Mouse (Mus musculus): ENCODE data around the gene Katnbl1. TPM values are rescaled to one million over a fixed set of nuclear protein-coding genes. Genes with fewer than 3 reads are reported as not detected.
A peak's percentile ranks its signal among the peaks of the same experiment; 100 is the strongest.
"Not testable (repeated sequence)": the region's sequence is repeated elsewhere in the genome, so short reads cannot be mapped to it uniquely, and the experiment has no call there.

Katnbl1 gene
- polyA plus RNA-seq, 1 experiment from 2014 or later, result 55.1 TPM

DNA sequence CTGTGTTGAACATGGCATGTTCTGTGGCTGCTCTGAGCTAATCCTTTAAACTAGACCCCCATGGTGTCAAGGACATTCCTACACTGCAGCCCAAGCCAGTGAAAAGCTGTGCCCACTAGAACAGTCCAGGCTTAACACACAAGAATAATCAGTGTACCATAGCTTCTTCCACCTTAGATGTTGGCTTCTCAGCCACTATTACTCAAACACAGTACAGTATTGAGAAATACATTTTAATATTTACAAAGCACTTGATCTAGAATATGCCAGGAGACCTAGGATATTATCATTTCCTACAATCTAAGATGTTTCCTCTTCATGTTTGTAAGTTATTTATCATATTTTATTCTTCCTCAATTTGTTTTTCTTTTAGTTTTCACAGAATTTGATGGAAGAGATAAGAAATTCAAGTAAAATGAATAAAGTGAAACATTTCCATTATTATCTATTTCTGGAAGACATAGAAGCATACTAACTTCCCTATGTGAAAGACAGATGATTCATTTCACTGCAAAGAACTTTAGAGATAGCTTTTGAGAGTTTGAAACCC is 69.6 kb downstream of the Katnbl1 start:
- no peak overlapping the region for H3K27ac ChIP-seq (ENCODE audit: low read depth, low read length)
- no peaks in the 10 kb centered on the region for H3K27me3 ChIP-seq (ENCODE audit: control insufficient read depth, insufficient read depth, low read length)
- DNase-seq (ENCODE audit: low spot score) (no peak), ATAC-seq (ENCODE audit: low FRiP score) (no peak)
- H3K9ac ChIP-seq (ENCODE audit: low read depth, low read length), result no peak overlapping the region
- H3K4me3 ChIP-seq (ENCODE audit: low read depth, low read length), result no peak overlapping the region
- H3K4me2 ChIP-seq (replicated peaks; ENCODE audit: low read depth, low read length), result no peak overlapping the region
- H3K9me3 ChIP-seq (ENCODE audit: control insufficient read depth, low read length), result no peaks in the 10 kb centered on the region
- H3K4me1 ChIP-seq (replicated peaks; ENCODE audit: control insufficient read depth, insufficient read depth, low read length), result no peaks in the 10 kb centered on the region
- H3K36me3 ChIP-seq (ENCODE audit: control insufficient read depth, insufficient read depth, low read length), result no peaks in the 10 kb centered on the region

DNA sequence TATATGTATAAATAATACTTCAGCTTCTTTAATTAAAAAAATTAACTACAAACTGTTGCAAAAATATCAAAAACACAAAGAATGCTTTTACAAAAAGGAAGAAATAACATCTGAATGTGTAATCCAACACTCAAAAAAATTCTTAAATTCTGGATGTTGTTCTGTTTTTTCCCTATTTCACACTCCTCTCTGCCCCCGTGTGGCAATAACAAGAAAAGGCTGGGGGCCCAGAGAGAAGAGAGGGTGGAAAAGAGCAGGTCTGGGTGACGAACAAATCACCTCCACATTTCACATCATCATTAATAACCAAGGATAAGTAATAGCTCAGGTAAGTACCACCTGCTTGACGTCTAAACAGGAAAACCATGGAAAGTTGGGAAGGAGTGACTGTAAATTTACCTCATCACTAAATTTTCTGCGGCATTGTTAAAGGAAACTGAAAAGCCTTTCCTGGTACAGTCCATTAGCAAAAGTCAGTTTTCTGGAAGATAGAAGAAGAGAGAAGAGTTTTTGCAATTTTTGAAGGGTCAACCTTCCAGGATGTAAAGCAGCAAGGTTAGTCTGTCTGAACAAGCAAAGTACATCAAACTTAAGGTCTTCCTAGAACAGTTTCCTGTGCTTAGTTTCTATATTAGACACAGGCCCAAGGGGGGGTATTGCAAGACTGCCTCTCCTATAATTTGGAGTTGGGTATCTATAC is 70.7 kb downstream of the Katnbl1 start:
- no peaks in the 10 kb centered on the region for H3K27me3 ChIP-seq (ENCODE audit: control insufficient read depth, insufficient read depth, low read length)
- DNase-seq (ENCODE audit: low spot score) (peak; percentile 33), ATAC-seq (ENCODE audit: low FRiP score) (no peak)
- H3K4me1 ChIP-seq (replicated peaks; ENCODE audit: control insufficient read depth, insufficient read depth, low read length), result no peaks in the 10 kb centered on the region
- H3K27ac ChIP-seq (ENCODE audit: low read depth, low read length), result no peak overlapping the region
- no peaks in the 10 kb centered on the region for H3K9me3 ChIP-seq (ENCODE audit: control insufficient read depth, low read length)
- WGBS, result 38% methylated on average over 4 of the region's 4 CpGs
- H3K4me2 ChIP-seq (replicated peaks; ENCODE audit: low read depth, low read length), result no peak overlapping the region
- no peaks in the 10 kb centered on the region for H3K36me3 ChIP-seq (ENCODE audit: control insufficient read depth, insufficient read depth, low read length)
- H3K9ac ChIP-seq (ENCODE audit: low read depth, low read length), result no peak overlapping the region
- no peak overlapping the region for H3K4me3 ChIP-seq (ENCODE audit: low read depth, low read length)

DNA sequence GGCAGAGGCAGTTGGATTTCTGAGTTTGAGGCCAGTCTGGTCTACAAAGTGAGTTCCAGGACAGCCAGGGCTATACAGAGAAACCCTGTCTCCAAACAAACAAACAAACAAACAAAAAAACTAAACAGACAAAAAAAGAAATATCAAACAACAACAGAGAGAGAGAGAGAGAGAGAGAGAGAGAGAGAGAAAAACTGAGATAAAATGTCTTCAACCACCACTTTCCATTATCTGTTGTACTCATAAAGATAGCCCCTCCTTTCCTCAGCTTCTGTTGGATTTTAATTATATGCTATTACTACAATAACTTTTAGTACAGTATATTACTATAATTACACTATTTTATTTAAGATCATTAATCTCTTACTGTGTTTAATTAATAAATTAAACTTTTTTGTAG is 73.5 kb downstream of the Katnbl1 start:
- not testable (repeated sequence) for H3K4me3 ChIP-seq (ENCODE audit: low read depth, low read length); ATAC-seq (ENCODE audit: low FRiP score); H3K9ac ChIP-seq (ENCODE audit: low read depth, low read length); H3K27ac ChIP-seq (ENCODE audit: low read depth, low read length); H3K36me3 ChIP-seq (ENCODE audit: control insufficient read depth, insufficient read depth, low read length); H3K4me2 ChIP-seq (replicated peaks; ENCODE audit: low read depth, low read length); H3K9me3 ChIP-seq (ENCODE audit: control insufficient read depth, low read length); H3K27me3 ChIP-seq (ENCODE audit: control insufficient read depth, insufficient read depth, low read length); H3K4me1 ChIP-seq (replicated peaks; ENCODE audit: control insufficient read depth, insufficient read depth, low read length); DNase-seq (ENCODE audit: low spot score)

DNA sequence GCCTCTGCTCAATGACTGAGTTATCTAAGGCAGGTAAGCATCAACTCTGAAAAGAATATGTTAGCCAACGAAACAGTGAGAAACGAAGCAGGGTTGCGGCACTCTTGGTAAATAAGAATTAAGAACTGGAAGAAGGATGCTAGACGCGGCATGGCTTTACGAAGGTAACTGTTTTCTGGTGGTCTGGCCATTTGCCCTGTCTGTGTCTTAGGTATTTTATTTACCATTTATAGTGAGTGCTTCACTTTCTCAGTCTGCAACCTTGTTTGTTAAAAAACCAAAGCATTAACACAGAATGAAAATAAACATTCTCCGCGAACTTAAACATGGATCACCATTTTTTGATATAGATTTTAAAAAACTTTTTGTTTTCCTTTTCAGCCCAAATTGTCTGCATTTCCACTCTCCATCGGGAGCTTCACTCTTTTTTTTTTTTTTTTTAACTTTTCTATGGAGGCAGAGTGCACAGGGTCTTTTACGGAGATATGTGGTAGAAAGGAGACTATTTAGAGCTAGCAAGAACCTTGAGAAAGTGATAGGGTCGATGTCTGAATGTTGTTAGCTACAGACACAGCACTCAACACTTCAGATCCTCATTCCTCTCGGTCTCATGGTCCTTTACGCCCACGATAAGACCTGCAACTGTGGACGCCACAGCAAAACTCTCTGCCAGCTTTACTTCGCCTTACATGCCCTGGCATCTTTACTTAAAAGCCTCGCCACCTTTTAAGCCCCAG is 75.3 kb downstream of the Katnbl1 start:
- no peak for DNase-seq (ENCODE audit: low spot score)
- Histone ChIP-seq H3K27me3 (ENCODE audit: control insufficient read depth, insufficient read depth, low read length) (no peaks in the 10 kb centered on the region), H3K9ac (ENCODE audit: low read depth, low read length) (peak overlapping the region; percentile 82), H3K4me2 (replicated peaks; ENCODE audit: low read depth, low read length) (peak overlapping the region; percentile 36), H3K4me3 (ENCODE audit: low read depth, low read length) (peak overlapping the region; percentile 76), H3K27ac (ENCODE audit: low read depth, low read length) (peak overlapping the region; percentile 12), H3K36me3 (ENCODE audit: control insufficient read depth, insufficient read depth, low read length) (no peaks in the 10 kb centered on the region), H3K4me1 (replicated peaks; ENCODE audit: control insufficient read depth, insufficient read depth, low read length) (no peaks in the 10 kb centered on the region), H3K9me3 (ENCODE audit: control insufficient read depth, low read length) (no peaks in the 10 kb centered on the region)
- WGBS, result 34% methylated on average over 17 of the region's 17 CpGs
- ATAC-seq (ENCODE audit: low FRiP score), result peak; percentile 65; the same call in 1 of the 2 replicates

GRCm38 (mm10) chr2:112454862-112455564 is 76.0 kb downstream of the Katnbl1 start, which contains the start of gene Emc7:
Gene Emc7 (plus strand): TSS chr2:112454997.
- WGBS, result under 1% methylated on average over 49 of the region's 49 CpGs
- H3K27me3 ChIP-seq (ENCODE audit: control insufficient read depth, insufficient read depth, low read length), result no peaks in the 10 kb centered on the region
- H3K9me3 ChIP-seq (ENCODE audit: control insufficient read depth, low read length), result no peaks in the 10 kb centered on the region
- H3K27ac ChIP-seq (ENCODE audit: low read depth, low read length), result peak within 1 kb of the TSS; percentile 12
- H3K9ac ChIP-seq (ENCODE audit: low read depth, low read length), result peak within 1 kb of the TSS; percentile 82
- no peaks in the 10 kb centered on the region for H3K4me1 ChIP-seq (replicated peaks; ENCODE audit: control insufficient read depth, insufficient read depth, low read length)
- DNase-seq (ENCODE audit: low spot score), result peak; percentile 96
- H3K36me3 ChIP-seq (ENCODE audit: control insufficient read depth, insufficient read depth, low read length), result no peaks in the 10 kb centered on the region
- ATAC-seq (ENCODE audit: low FRiP score), result peak; percentile 99
- H3K4me3 ChIP-seq (ENCODE audit: low read depth, low read length), result peak within 1 kb of the TSS; percentile 76
- H3K4me2 ChIP-seq (replicated peaks; ENCODE audit: low read depth, low read length), result peak within 1 kb of the TSS; percentile 71

DNA sequence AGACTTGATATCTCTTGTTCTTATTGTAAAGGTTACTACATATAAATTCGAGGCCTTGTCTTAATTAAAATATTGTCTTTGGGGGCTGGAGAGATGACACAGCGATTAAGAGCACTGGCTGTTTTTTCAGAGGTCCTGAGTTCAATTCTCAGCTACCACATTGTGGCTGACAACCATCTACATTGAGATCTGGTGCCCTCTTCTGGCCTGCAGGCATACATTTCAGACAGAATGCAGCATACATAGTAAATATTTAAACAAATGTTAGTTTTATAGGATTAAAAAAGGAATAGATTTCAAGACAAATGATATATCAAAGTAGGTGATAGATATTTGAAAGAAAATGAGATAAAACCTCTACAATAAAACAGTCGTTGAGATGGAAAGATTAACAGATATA is 81.5 kb downstream of the Katnbl1 start:
- Histone ChIP-seq H3K27ac (ENCODE audit: low read depth, low read length) (no peak overlapping the region), H3K4me2 (replicated peaks; ENCODE audit: low read depth, low read length) (no peak overlapping the region), H3K4me3 (ENCODE audit: low read depth, low read length) (no peak overlapping the region), H3K27me3 (ENCODE audit: control insufficient read depth, insufficient read depth, low read length) (no peaks in the 10 kb centered on the region), H3K4me1 (replicated peaks; ENCODE audit: control insufficient read depth, insufficient read depth, low read length) (no peaks in the 10 kb centered on the region), H3K9me3 (ENCODE audit: control insufficient read depth, low read length) (no peaks in the 10 kb centered on the region), H3K36me3 (ENCODE audit: control insufficient read depth, insufficient read depth, low read length) (no peaks in the 10 kb centered on the region), H3K9ac (ENCODE audit: low read depth, low read length) (no peak overlapping the region)
- WGBS, result 86% methylated on average over 3 of the region's 3 CpGs
- no peak for DNase-seq (ENCODE audit: low spot score)
- ATAC-seq (ENCODE audit: low FRiP score), result no peak

Other genes starting within 250 kb of the Katnbl1 start
- not detected in 2 replicates for gene Olfr1316, start 244.2 kb upstream of the Katnbl1 start, polyA plus RNA-seq (2014; fragmentation: Nextera tagmentation; extraction: Ambion mirVana)
- gene Olfr1317, start 238.9 kb upstream of the Katnbl1 start, polyA plus RNA-seq (2014; fragmentation: Nextera tagmentation; extraction: Ambion mirVana), result not detected in 2 replicates
- gene Olfr1318, start 225.0 kb upstream of the Katnbl1 start, polyA plus RNA-seq (2014; fragmentation: Nextera tagmentation; extraction: Ambion mirVana), result not detected in 2 replicates
- 9.7 and 10.1 TPM in 2 replicates for gene Lpcat4, start 139.7 kb upstream of the Katnbl1 start, polyA plus RNA-seq (2014; fragmentation: Nextera tagmentation; extraction: Ambion mirVana)
- 0.05 and 0.07 TPM in 2 replicates for gene Nutm1, start 119.9 kb upstream of the Katnbl1 start, polyA plus RNA-seq (2014; fragmentation: Nextera tagmentation; extraction: Ambion mirVana)
- 148 and 163 TPM in 2 replicates for gene Nop10, start 117.3 kb upstream of the Katnbl1 start, polyA plus RNA-seq (2014; fragmentation: Nextera tagmentation; extraction: Ambion mirVana)
- 13.7 and 14.2 TPM in 2 replicates for gene Slc12a6, start 113.4 kb upstream of the Katnbl1 start, polyA plus RNA-seq (2014; fragmentation: Nextera tagmentation; extraction: Ambion mirVana)
- not detected in 2 replicates for gene Gm21985, start 112.9 kb upstream of the Katnbl1 start, polyA plus RNA-seq (2014; fragmentation: Nextera tagmentation; extraction: Ambion mirVana)
- 113 and 121 TPM in 2 replicates for gene Emc4, start 11.2 kb upstream of the Katnbl1 start, polyA plus RNA-seq (2014; fragmentation: Nextera tagmentation; extraction: Ambion mirVana)
- gene Emc7, start 75.8 kb downstream of the Katnbl1 start, polyA plus RNA-seq (2014; fragmentation: Nextera tagmentation; extraction: Ambion mirVana), result 12.8 and 13.0 TPM in 2 replicates
- 0.08 and 0.17 TPM in 2 replicates for gene Chrm5, start 101.6 kb downstream of the Katnbl1 start, polyA plus RNA-seq (2014; fragmentation: Nextera tagmentation; extraction: Ambion mirVana)
- gene Aven, start 113.8 kb downstream of the Katnbl1 start, polyA plus RNA-seq (2014; fragmentation: Nextera tagmentation; extraction: Ambion mirVana), result 5.9 and 6.1 TPM in 2 replicates